Comparison of ENCODE assay signal across 8 mouse cellular contexts in genomic region chr4:155563400-155564231, GRCm38 (mm10). TPM values are rescaled to one million over a fixed set of nuclear protein-coding genes. Genes with fewer than 3 reads are reported as not detected.
DNase-seq lines count a peak whose midpoint lies in the region; ATAC-seq and TF ChIP-seq lines count a peak whose summit lies in the region.

No protein-coding gene starts in this region.

- peak overlapping the region; percentile 82 for H3K27ac ChIP-seq in MEL (ENCODE audit: control insufficient read depth, low read depth, low read length)
- H3K27ac ChIP-seq in cerebellum, adult 2 months (ENCODE audit: insufficient read depth, low read length): peak overlapping the region; percentile 93
- peak overlapping the region; percentile 91 for H3K27ac ChIP-seq in forebrain, postnatal 0 days (ENCODE audit: low read depth, low read length)
- H3K27ac ChIP-seq in lung, embryonic 15.5 days: peak overlapping the region; percentile 94

- H3K79me2 ChIP-seq in MEL (ENCODE audit: control insufficient read depth, insufficient read depth, low read length, poor library complexity): peaks cover 44% of the 10 kb centered on the region

- TF ChIP-seq POLR2A in MEL (IDR thresholded peaks at IDR 0.05; ENCODE audit: control insufficient read depth in 1 of 2, insufficient read depth in 1 of 2, low read depth in 1 of 2, low read length in 2 of 2, poor library complexity in 1 of 2): peak; percentile 88
- TF ChIP-seq POLR2A in cerebellum, adult 2 months (IDR thresholded peaks at IDR 0.05; ENCODE audit: borderline replicate concordance, insufficient read depth, low read length): peak; percentile 89

- peaks cover 3 to 39% of the 10 kb centered on the region in 2 experiments; a peak in 3 of 4 replicates for H3K36me3 ChIP-seq in MEL (ENCODE audit: control insufficient read depth in 1 of 2, insufficient read depth in 2 of 2, low read length in 2 of 2)
- H3K36me3 ChIP-seq in forebrain, postnatal 0 days (ENCODE audit: insufficient read depth): peaks cover 25% of the 10 kb centered on the region
- peaks cover 25% of the 10 kb centered on the region for H3K36me3 ChIP-seq in lung, embryonic 15.5 days

- no peaks in the 10 kb centered on the region for H3K27me3 ChIP-seq in MEL (ENCODE audit: control insufficient read depth in 1 of 2, insufficient read depth in 2 of 2, low read length in 2 of 2)
- no peaks in the 10 kb centered on the region for H3K27me3 ChIP-seq in cerebellum, adult 2 months (ENCODE audit: control insufficient read depth, insufficient read depth, low read length)
- H3K27me3 ChIP-seq in forebrain, postnatal 0 days (ENCODE audit: insufficient read depth, low read length): no peaks in the 10 kb centered on the region
- H3K27me3 ChIP-seq in lung, embryonic 15.5 days: no peaks in the 10 kb centered on the region

- WGBS in cerebellum, adult 2 months: under 1% methylated on average over 65 of the region's 69 CpGs
- WGBS in forebrain, postnatal 0 days: 3% methylated on average over 69 of the region's 69 CpGs
- WGBS in lung, embryonic 15.5 days: under 1% methylated on average over 69 of the region's 69 CpGs

- H3K4me1 ChIP-seq in MEL (ENCODE audit: control insufficient read depth in 1 of 2, insufficient read depth in 2 of 2, low read length in 2 of 2): peaks cover 16 to 38% of the 10 kb centered on the region in 2 experiments
- peaks cover 15% of the 10 kb centered on the region; the same call in 1 of the 2 replicates for H3K4me1 ChIP-seq in cerebellum, adult 2 months (ENCODE audit: control insufficient read depth, insufficient read depth, low read length)
- peaks cover 5% of the 10 kb centered on the region for H3K4me1 ChIP-seq in forebrain, postnatal 0 days (ENCODE audit: insufficient read depth)
- H3K4me1 ChIP-seq in lung, embryonic 15.5 days: peaks cover 44% of the 10 kb centered on the region

- peak overlapping the region; percentile 98 for H3K9ac ChIP-seq in MEL (ENCODE audit: control insufficient read depth, low read depth, low read length, poor library complexity, severe bottlenecking)
- H3K9ac ChIP-seq in forebrain, postnatal 0 days: peak overlapping the region; percentile 83
- H3K9ac ChIP-seq in lung, embryonic 15.5 days: peak overlapping the region; percentile 77

- no peak for TF ChIP-seq EP300 in MEL (IDR thresholded peaks at IDR 0.05; ENCODE audit: low read depth in 1 of 2, low read length in 2 of 2)

- peak overlapping the region; percentile 89 to 97 for H3K4me3 ChIP-seq in MEL (ENCODE audit: control insufficient read depth in 1 of 2, insufficient read depth in 1 of 2, low read depth in 2 of 2, low read length in 2 of 2)
- H3K4me3 ChIP-seq in cerebellum, adult 2 months (replicated peaks; ENCODE audit: insufficient read depth, low read depth, low read length): peak overlapping the region; percentile 73
- peak overlapping the region; percentile 87 for H3K4me3 ChIP-seq in forebrain, postnatal 0 days (ENCODE audit: low read depth, low read length)
- peak overlapping the region; percentile 91 for H3K4me3 ChIP-seq in lung, embryonic 15.5 days

- H3K9me3 ChIP-seq in MEL (replicated peaks; ENCODE audit: insufficient read depth, low read length): no peaks in the 10 kb centered on the region
- H3K9me3 ChIP-seq in forebrain, postnatal 0 days (ENCODE audit: low read length): no peaks in the 10 kb centered on the region
- no peaks in the 10 kb centered on the region for H3K9me3 ChIP-seq in lung, embryonic 15.5 days

- peak; percentile 99 for DNase-seq in MEL (ENCODE audit: low read depth, low spot score)
- DNase-seq in cerebellum, adult 2 months: peak; percentile 94 to 96
- DNase-seq in forebrain, postnatal 0 days: peak; percentile 97
- peak; percentile 98 for DNase-seq in heart, postnatal 4 days
- peak; percentile 90 to 92 for DNase-seq in layer of hippocampus, adult 8-10 months (ENCODE audit: low spot score in 2 of 2)
- peak; percentile 97 for DNase-seq in ovary, adult 18-20 months (ENCODE audit: low spot score)
- DNase-seq in thymus, postnatal 0 days (ENCODE audit: low spot score): peak; percentile 97

- no peak for TF ChIP-seq RAD21 in MEL (IDR thresholded peaks at IDR 0.05; ENCODE audit: low read depth, low read length)

- peak in 2 of 3 experiments; percentile 25 to 26; a peak in 3 of 6 replicates for TF ChIP-seq CTCF in MEL (IDR thresholded peaks at IDR 0.05 in 2 of 3, conservative IDR thresholded peaks at IDR 0.05 in 1 of 3; ENCODE audit: control insufficient read depth in 1 of 3, insufficient read depth in 1 of 3, low read depth in 2 of 3, low read length in 3 of 3, poor library complexity in 1 of 3, severe bottlenecking in 1 of 3)
- TF ChIP-seq CTCF in cerebellum, adult 2 months (IDR thresholded peaks at IDR 0.05; ENCODE audit: borderline replicate concordance, insufficient read depth, low read depth, low read length): peak; percentile 38; the same call in 1 of the 2 replicates
- TF ChIP-seq CTCF in forebrain, postnatal 0 days (IDR thresholded peaks at IDR 0.05; ENCODE audit: low read depth): peak; percentile 45

- H3K4me2 ChIP-seq in forebrain, postnatal 0 days (ENCODE audit: low read depth): peak overlapping the region; percentile 59
- H3K4me2 ChIP-seq in lung, embryonic 15.5 days: peak overlapping the region; percentile 89

- ATAC-seq in forebrain, postnatal 0 days: peak; percentile 97
- peak; percentile 96 for ATAC-seq in lung, embryonic 15.5 days (ENCODE audit: borderline replicate concordance, extremely low read depth, low FRiP score, low TSS enrichment)

TF ChIP-seq in MEL, 35 proteins besides CTCF, POLR2A, EP300 and RAD21 (continues in another document):
- TF ChIP-seq MXI1 (IDR thresholded peaks at IDR 0.05; ENCODE audit: low read depth, low read length) (peak; percentile 86), ETS1 (IDR thresholded peaks at IDR 0.05; ENCODE audit: low read depth, low read length) (no peak; the same call in 1 of the 2 replicates), MEF2A (IDR thresholded peaks at IDR 0.05; ENCODE audit: extremely low read depth, insufficient replicate concordance, low read depth, low read length, poor library complexity, severe bottlenecking) (no peak), ZMIZ1 (IDR thresholded peaks at IDR 0.05; ENCODE audit: low read depth, low read length) (peak; percentile 62), NRF1 (IDR thresholded peaks at IDR 0.05; ENCODE audit: insufficient read depth, low read depth, low read length, poor library complexity, severe bottlenecking) (peak; percentile 89), E2F4 (IDR thresholded peaks at IDR 0.05; ENCODE audit: borderline replicate concordance, low read depth, low read length) (no peak), KAT2A (conservative IDR thresholded peaks at IDR 0.05; ENCODE audit: low read depth, low read length) (peak; percentile 65), NELFE (IDR thresholded peaks at IDR 0.05; ENCODE audit: low read depth, low read length) (peak; percentile 96), POLR2AphosphoS5 (IDR thresholded peaks at IDR 0.05; ENCODE audit: borderline replicate concordance, low read depth, low read length) (no peak), RCOR1 (IDR thresholded peaks at IDR 0.05; ENCODE audit: low read depth, low read length) (no peak), HCFC1 (IDR thresholded peaks at IDR 0.05; ENCODE audit: low read depth, low read length) (peak; percentile 82), JUND (IDR thresholded peaks at IDR 0.05; ENCODE audit: low read depth, low read length) (no peak), GABPA (IDR thresholded peaks at IDR 0.05; ENCODE audit: low read depth, low read length) (no peak), BHLHE40 (IDR thresholded peaks at IDR 0.05; ENCODE audit: borderline replicate concordance, low read depth, low read length) (peak; percentile 58; the same call in 1 of the 2 replicates), POLR2AphosphoS2 (IDR thresholded peaks at IDR 0.05; ENCODE audit: low read length) (peak; percentile 76), TAL1 (IDR thresholded peaks at IDR 0.05; ENCODE audit: low read length) (no peak), UBTF (IDR thresholded peaks at IDR 0.05; ENCODE audit: borderline replicate concordance, insufficient read depth, low read depth, low read length) (no peak), USF1 (IDR thresholded peaks at IDR 0.05; ENCODE audit: low read depth, low read length) (peak; percentile 94), SIN3A (IDR thresholded peaks at IDR 0.05; ENCODE audit: low read length) (peak; percentile 69), USF2 (IDR thresholded peaks at IDR 0.05; ENCODE audit: borderline replicate concordance in 1 of 2, insufficient read depth in 1 of 2, low read depth in 1 of 2, low read length in 2 of 2) (peak in 1 of 2 experiments; percentile 64; a peak in 1 of 4 replicates), ZKSCAN1 (IDR thresholded peaks at IDR 0.05; ENCODE audit: low read depth, low read length) (no peak), MAFK (IDR thresholded peaks at IDR 0.05; ENCODE audit: borderline replicate concordance, low read depth, low read length) (no peak)

RNA-seq across cellular contexts. Expression of gene Nadk, which starts 1.4 kb away (rescaled TPM):
- total RNA-seq in MEL (2012; rRNA removed): 141 and 151 TPM in 2 replicates
- polyA plus RNA-seq in MEL (2012; ENCODE audit: insufficient read depth in 1 of 2, insufficient read length in 2 of 2, low read depth in 1 of 2, low replicate concordance in 2 of 2, missing spikeins in 1 of 2): 100 to 1,000 TPM in 1 of 2 experiments, 10 to 100 TPM in 1; 53.2 to 258 TPM
- 59.0 and 60.2 TPM in 2 replicates for polyA plus RNA-seq in cerebellum, adult 2 months (2012; rRNA removed)
- total RNA-seq in forebrain, postnatal 0 days (2014; rRNA removed): 86.0 and 89.7 TPM in 2 replicates
- polyA plus RNA-seq in forebrain, postnatal 0 days (2015; fragmentation: Nextera tagmentation; extraction: Ambion mirVana): 66.4 and 66.7 TPM in 2 replicates
- 10 to 100 TPM; 33.6 to 36.3 TPM for total RNA-seq in heart, postnatal 4 days (2021)
- 10 to 100 TPM; 52.2 to 69.2 (median 59.6) TPM for total RNA-seq in layer of hippocampus, adult 8-10 months (2022)
- polyA plus RNA-seq in lung, embryonic 15.5 days (2015; fragmentation: Nextera tagmentation; extraction: Ambion mirVana): 76.3 and 77.6 TPM in 2 replicates
- 85.1 and 92.5 TPM in 2 replicates for polyA plus RNA-seq in thymus, postnatal 0 days (2015; fragmentation: Nextera tagmentation; extraction: Ambion mirVana)

RNA-seq across cellular contexts. Expression of gene Slc35e2, which starts 37.6 kb away (rescaled TPM):
- 9.0 and 9.9 TPM in 2 replicates for total RNA-seq in MEL (2012; rRNA removed)
- 1 to 10 TPM in 1 of 2 experiments, not detected in 1; 6.4 TPM for polyA plus RNA-seq in MEL (2012; ENCODE audit: insufficient read depth in 1 of 2, insufficient read length in 2 of 2, low read depth in 1 of 2, low replicate concordance in 2 of 2, missing spikeins in 1 of 2)
- polyA plus RNA-seq in cerebellum, adult 2 months (2012; rRNA removed): 20.3 and 20.5 TPM in 2 replicates
- total RNA-seq in forebrain, postnatal 0 days (2014; rRNA removed): 39.9 and 49.2 TPM in 2 replicates
- polyA plus RNA-seq in forebrain, postnatal 0 days (2015; fragmentation: Nextera tagmentation; extraction: Ambion mirVana): 8.6 and 10.5 TPM in 2 replicates
- total RNA-seq in heart, postnatal 4 days (2021): 10 to 100 TPM; 15.6 to 16.5 TPM
- total RNA-seq in layer of hippocampus, adult 8-10 months (2022): 10 to 100 TPM; 36.1 to 48.6 (median 42.5) TPM
- polyA plus RNA-seq in lung, embryonic 15.5 days (2015; fragmentation: Nextera tagmentation; extraction: Ambion mirVana): 6.4 and 6.5 TPM in 2 replicates
- polyA plus RNA-seq in thymus, postnatal 0 days (2015; fragmentation: Nextera tagmentation; extraction: Ambion mirVana): 6.3 and 7.5 TPM in 2 replicates

Comparison
In these comparisons a context has a peak if more than half of its experiments do, and no peak if none do; other contexts are left out.
1. Peak in every context shown above with its lines: DNase-seq, ATAC-seq, H3K4me3 ChIP-seq and H3K27ac ChIP-seq.